Mouse (Mus musculus) limb, embryonic 13.5 days (tissue): ENCODE results near the gene Ppme1. TPM values are rescaled to one million over a fixed set of nuclear protein-coding genes. Genes with fewer than 3 reads are reported as not detected.

ENCODE experiments used
- ATAC-seq: fragments of 200-750 bp; cut with Nextera tagmentation; 2 replicates; pipeline ENCODE4 v1.8.0; 2017; ENCODE audit warnings: low read depth, moderate number of reproducible peaks, moderate TSS enrichment; ENCODE audit not compliant: low FRiP score
- H3K27ac ChIP-seq: fragments of 300-500 bp; sonication (generic); 2 replicates; pipeline ENCODE4 v1.5.1; 2015; ENCODE audit warnings: inconsistent platforms, mild to moderate bottlenecking, moderate library complexity
- H3K27me3 ChIP-seq: fragments of 300-500 bp; sonication (generic); 2 replicates; pipeline ENCODE4 v1.6.1; 2015; ENCODE audit warnings: mild to moderate bottlenecking, inconsistent platforms
- H3K36me3 ChIP-seq: fragments of 300-500 bp; sonication (generic); 2 replicates; pipeline ENCODE4 v1.6.1; 2015; ENCODE audit warnings: inconsistent platforms, mild to moderate bottlenecking, moderate library complexity
- H3K4me1 ChIP-seq: fragments of 300-500 bp; sonication (generic); 2 replicates; pipeline ENCODE4 v1.6.1; 2015; ENCODE audit warnings: inconsistent platforms
- H3K4me2 ChIP-seq: fragments of 300-500 bp; sonication (generic); replicated peaks from 2 replicates; pipeline ENCODE4 v1.6.1; 2015; ENCODE audit warnings: inconsistent platforms, mild to moderate bottlenecking, moderate library complexity
- H3K4me3 ChIP-seq: fragments of 300-500 bp; sonication (generic); 2 replicates; pipeline ENCODE4 v1.5.1; 2015; ENCODE audit warnings: moderate library complexity, mild to moderate bottlenecking, inconsistent platforms
- H3K9ac ChIP-seq: fragments of 300-500 bp; sonication (generic); 2 replicates; pipeline ENCODE4 v1.6.1; 2015; ENCODE audit warnings: mild to moderate bottlenecking, inconsistent platforms
- H3K9me3 ChIP-seq: fragments of 300-500 bp; sonication (generic); 2 replicates; pipeline ENCODE4 v1.6.1; 2016; ENCODE audit warnings: inconsistent platforms
- WGBS: fragments of 180-500 bp; shearing (Covaris S2); methylation state at CpG from one replicate; pipeline ENCODE4 v1.1.7; 2015; 5-methylcytosine and 5-hydroxymethylcytosine counted together
- polyA plus RNA-seq: library from polyadenylated mRNA; unstranded; fragments of >200 nt; fragmentation: Nextera tagmentation; extraction: Ambion mirVana; gene quantifications from 2 replicates; pipeline ENCODE4 v1.2.1, GENCODE M21; 2015

Ppme1 gene
- polyA plus RNA-seq, 1 experiment from 2014 or later = 53.6 TPM

- Histone ChIP-seq H3K36me3 (peaks cover 48% of the 10 kb centered on the region), H3K9ac (no peak overlapping the region), H3K27ac (no peak overlapping the region), H3K9me3 (no peaks in the 10 kb centered on the region), H3K27me3 (no peaks in the 10 kb centered on the region), H3K4me1 (peaks cover 29% of the 10 kb centered on the region), H3K4me3 (no peak overlapping the region), H3K4me2 (no peak overlapping the region)
- no peak for ATAC-seq
- WGBS = 92% methylated on average over 2 of the region's 2 CpGs
These were observed 76.4 kb downstream of the Ppme1 start for GRCm38 (mm10) chr7:100295745-100296144.

DNA sequence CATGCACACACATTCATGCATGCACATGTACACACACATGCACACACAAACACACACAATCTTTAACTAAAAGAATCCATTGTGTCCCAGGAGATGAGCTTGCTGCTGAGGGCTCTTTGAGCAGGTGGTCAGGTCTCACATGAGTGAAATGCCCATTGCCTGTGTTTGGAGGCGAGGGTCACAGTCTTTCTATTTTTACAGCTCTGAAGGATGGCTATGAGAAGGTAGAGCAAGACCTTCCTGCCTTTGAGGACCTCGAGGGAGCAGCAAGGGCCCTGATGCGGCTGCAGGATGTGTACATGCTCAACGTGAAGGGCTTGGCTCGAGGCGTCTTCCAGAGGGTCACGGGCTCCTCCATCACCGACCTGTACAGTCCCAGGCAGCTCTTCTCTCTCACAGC, 78.6 kb downstream of the Ppme1 start:
- no peak overlapping the region for H3K9ac ChIP-seq
- ATAC-seq = no peak
- peaks cover 45% of the 10 kb centered on the region for H3K36me3 ChIP-seq
- no peaks in the 10 kb centered on the region for H3K27me3 ChIP-seq
- H3K4me2 ChIP-seq = no peak overlapping the region
- WGBS = 83% methylated on average over 8 of the region's 8 CpGs
- no peak overlapping the region for H3K27ac ChIP-seq
- no peak overlapping the region for H3K4me3 ChIP-seq
- no peaks in the 10 kb centered on the region for H3K9me3 ChIP-seq
- peaks cover 29% of the 10 kb centered on the region for H3K4me1 ChIP-seq

GRCm38 (mm10) chr7:100288622-100289021, 83.5 kb downstream of the Ppme1 start:
- Histone ChIP-seq H3K4me3 (peak overlapping the region; percentile 21), H3K27ac (peak overlapping the region; percentile 99), H3K9me3 (no peaks in the 10 kb centered on the region), H3K36me3 (peaks cover 14% of the 10 kb centered on the region), H3K27me3 (peaks cover 6% of the 10 kb centered on the region; the same call in 1 of the 2 replicates), H3K4me2 (peak overlapping the region; percentile 87), H3K9ac (peak overlapping the region; percentile 50), H3K4me1 (peaks cover 57% of the 10 kb centered on the region)
- ATAC-seq = peak; percentile 86
- WGBS = 3% methylated on average over 11 of the region's 11 CpGs

DNA sequence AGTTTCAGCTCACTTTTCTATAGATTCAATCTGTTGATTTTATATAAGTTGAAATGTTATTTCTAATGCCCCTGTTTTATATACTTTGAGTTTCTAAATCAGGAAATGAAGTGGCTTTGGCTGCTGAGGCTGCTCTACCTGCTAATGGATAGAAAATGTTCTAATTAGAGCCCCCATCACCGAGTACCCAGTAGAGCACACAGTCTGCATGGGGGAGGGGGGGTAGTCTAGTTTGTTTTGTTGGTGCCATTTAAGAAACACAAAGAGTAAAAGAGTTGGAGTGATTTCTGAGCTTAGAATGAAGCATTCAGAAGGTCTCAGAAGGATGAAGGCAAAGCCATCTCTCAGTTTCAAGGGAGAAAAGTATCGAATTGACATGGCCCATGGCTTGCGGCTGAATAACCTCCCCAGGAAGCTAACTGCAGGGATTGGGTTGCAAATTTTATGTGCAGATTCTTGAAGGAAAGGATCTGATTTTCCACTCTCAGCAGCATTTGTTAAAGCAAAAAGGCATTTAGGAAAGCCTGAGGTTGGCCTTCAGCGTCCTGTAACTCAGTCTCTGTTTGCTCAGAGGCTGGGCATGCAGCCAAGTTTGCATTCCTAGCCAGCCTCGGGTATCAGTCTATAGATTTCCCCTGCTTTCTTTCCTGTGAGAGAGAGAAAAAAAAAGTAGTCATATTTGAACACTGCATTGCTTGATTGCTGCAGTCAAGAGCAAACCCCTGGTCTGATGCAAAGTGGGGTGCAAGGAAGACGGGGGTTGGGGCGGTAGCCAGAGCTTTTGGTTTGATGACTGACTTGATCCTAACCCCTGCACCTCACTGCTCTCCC, 84.1 kb downstream of the Ppme1 start:
- Histone ChIP-seq H3K36me3 (peaks cover 7% of the 10 kb centered on the region; the same call in 1 of the 2 replicates), H3K9me3 (no peaks in the 10 kb centered on the region), H3K27me3 (peaks cover 6% of the 10 kb centered on the region; the same call in 1 of the 2 replicates), H3K9ac (peak overlapping the region; percentile 50), H3K4me3 (peak overlapping the region; percentile 21), H3K27ac (peak overlapping the region; percentile 99), H3K4me1 (peaks cover 59% of the 10 kb centered on the region), H3K4me2 (peak overlapping the region; percentile 87)
- WGBS = 4% methylated on average over 7 of the region's 7 CpGs
- ATAC-seq = peak; percentile 93

GRCm38 (mm10) chr7:100285383-100285782, 86.7 kb downstream of the Ppme1 start, which contains the start of gene P4ha3:
Gene P4ha3 (plus strand): TSS chr7:100285520.
- peak within 1 kb of the TSS; percentile 62 for H3K4me3 ChIP-seq
- peak within 1 kb of the TSS; percentile 84 for H3K9ac ChIP-seq
- H3K4me1 ChIP-seq = peaks cover 63% of the 10 kb centered on the region
- no peaks in the 10 kb centered on the region; the same call in 1 of the 2 replicates for H3K36me3 ChIP-seq
- H3K4me2 ChIP-seq = peak within 1 kb of the TSS; percentile 87
- H3K9me3 ChIP-seq = no peaks in the 10 kb centered on the region
- ATAC-seq = no peak
- peak within 1 kb of the TSS; percentile 99 for H3K27ac ChIP-seq
- WGBS = under 1% methylated on average over 53 of the region's 53 CpGs
- H3K27me3 ChIP-seq = peaks cover 6% of the 10 kb centered on the region; the same call in 1 of the 2 replicates

- WGBS = 14% methylated on average over 3 of the region's 3 CpGs
- no peak overlapping the region for H3K9ac ChIP-seq
- H3K27me3 ChIP-seq = peaks cover 6% of the 10 kb centered on the region; the same call in 1 of the 2 replicates
- H3K27ac ChIP-seq = no peak overlapping the region
- H3K9me3 ChIP-seq = no peaks in the 10 kb centered on the region
- ATAC-seq = no peak
- no peaks in the 10 kb centered on the region for H3K36me3 ChIP-seq
- H3K4me2 ChIP-seq = no peak overlapping the region
- no peak overlapping the region for H3K4me3 ChIP-seq
- H3K4me1 ChIP-seq = peaks cover 45% of the 10 kb centered on the region
These were observed 88.8 kb downstream of the Ppme1 start for GRCm38 (mm10) chr7:100283298-100283697.

- peaks cover 30% of the 10 kb centered on the region for H3K4me1 ChIP-seq
- no peaks in the 10 kb centered on the region for H3K9me3 ChIP-seq
- WGBS = 61% methylated on average over 3 of the region's 3 CpGs
- no peak overlapping the region for H3K4me2 ChIP-seq
- no peak overlapping the region for H3K9ac ChIP-seq
- no peak for ATAC-seq
- H3K27ac ChIP-seq = no peak overlapping the region
- H3K27me3 ChIP-seq = peaks cover 6% of the 10 kb centered on the region; the same call in 1 of the 2 replicates
- H3K36me3 ChIP-seq = no peaks in the 10 kb centered on the region
- H3K4me3 ChIP-seq = no peak overlapping the region
These were observed 90.5 kb downstream of the Ppme1 start for GRCm38 (mm10) chr7:100281596-100281995.

- 0% methylated on average over 1 of the region's 1 CpGs for WGBS
- no peaks in the 10 kb centered on the region for H3K36me3 ChIP-seq
- H3K27me3 ChIP-seq = peaks cover 6% of the 10 kb centered on the region; the same call in 1 of the 2 replicates
- H3K27ac ChIP-seq = no peak overlapping the region
- no peak overlapping the region for H3K9ac ChIP-seq
- no peak overlapping the region for H3K4me3 ChIP-seq
- no peak for ATAC-seq
- H3K4me1 ChIP-seq = peaks cover 15% of the 10 kb centered on the region; the same call in 1 of the 2 replicates
- H3K4me2 ChIP-seq = no peak overlapping the region
- no peaks in the 10 kb centered on the region for H3K9me3 ChIP-seq
These were observed 92.3 kb downstream of the Ppme1 start for GRCm38 (mm10) chr7:100279803-100280202.

Other genes starting within 250 kb of the Ppme1 start
- gene Lipt2, start 213.0 kb downstream of the Ppme1 start, polyA plus RNA-seq = 24.8 and 28.8 TPM in 2 replicates
- gene Kcne3, start 195.8 kb downstream of the Ppme1 start, polyA plus RNA-seq = 14.0 and 16.0 TPM in 2 replicates
- gene Pgm2l1, start 144.9 kb downstream of the Ppme1 start, polyA plus RNA-seq = 4.3 and 5.5 TPM in 2 replicates
- 17.4 TPM in 2 replicates for gene P4ha3, start 86.8 kb downstream of the Ppme1 start, polyA plus RNA-seq
- 24.0 and 28.0 TPM in 2 replicates for gene C2cd3, start 74 bp downstream of the Ppme1 start, polyA plus RNA-seq
- gene Ucp3, start 100.7 kb upstream of the Ppme1 start, polyA plus RNA-seq = 0.08 TPM in 1 of 2 replicates, not detected in the other
- 143 and 155 TPM in 2 replicates for gene Ucp2, start 121.0 kb upstream of the Ppme1 start, polyA plus RNA-seq
- 0.17 and 0.24 TPM in 2 replicates for gene Dnajb13, start 142.7 kb upstream of the Ppme1 start, polyA plus RNA-seq
- gene Coa4, start 164.8 kb upstream of the Ppme1 start, polyA plus RNA-seq = 18.3 and 18.5 TPM in 2 replicates
- gene Rab6a, start 235.1 kb upstream of the Ppme1 start, polyA plus RNA-seq = 98.1 and 98.7 TPM in 2 replicates
- 74.6 and 74.7 TPM in 2 replicates for gene Mrpl48, start 236.0 kb upstream of the Ppme1 start, polyA plus RNA-seq